Mouse (Mus musculus) hindbrain, postnatal 0 days (tissue): Measurements from ENCODE around the gene Stx2. TPM values are rescaled to one million over a fixed set of nuclear protein-coding genes. Genes with fewer than 3 reads are reported as not detected.
A peak's percentile ranks its signal among the peaks of the same experiment; 100 is the strongest.

Experiments
- ATAC-seq: fragments of 200-750 bp; cut with Nextera tagmentation; 2 replicates; pipeline ENCODE4 v1.8.0; 2017; ENCODE audit warnings: mild to moderate bottlenecking, moderate TSS enrichment, moderate library complexity
- DNase-seq: peaks from one replicate; pipeline ENCODE4 v3.0.0-alpha.2; 2015; ENCODE audit warnings: low spot score
- H3K27ac ChIP-seq: fragments of 300-500 bp; sonication (generic); 2 replicates; pipeline ENCODE4 v1.5.1; 2014; ENCODE audit warnings: mild to moderate bottlenecking
- H3K27me3 ChIP-seq: fragments of 300-500 bp; sonication (generic); 2 replicates; pipeline ENCODE4 v1.6.1; 2014; ENCODE audit warnings: low read length, mixed read lengths; ENCODE audit not compliant: insufficient read depth
- H3K36me3 ChIP-seq: fragments of 300-500 bp; sonication (generic); 2 replicates; pipeline ENCODE4 v1.6.1; 2014; ENCODE audit warnings: low read length, mixed read lengths; ENCODE audit not compliant: insufficient read depth
- H3K4me1 ChIP-seq: fragments of 300-500 bp; sonication (generic); 2 replicates; pipeline ENCODE4 v1.6.1; 2014; ENCODE audit warnings: antibody characterized with exemption, low read length, mixed read lengths; ENCODE audit not compliant: insufficient read depth
- H3K4me2 ChIP-seq: fragments of 300-500 bp; sonication (generic); 2 replicates; pipeline ENCODE4 v1.6.1; 2014; ENCODE audit warnings: low read depth, mild to moderate bottlenecking, low read length, moderate library complexity, mixed read lengths
- H3K4me3 ChIP-seq: fragments of 300-500 bp; sonication (generic); 2 replicates; pipeline ENCODE4 v1.5.1; 2014; ENCODE audit warnings: low read length
- H3K9ac ChIP-seq: fragments of 300-500 bp; sonication (generic); replicated peaks from 2 replicates; pipeline ENCODE4 v1.6.1; 2014; ENCODE audit warnings: mild to moderate bottlenecking, low read length, moderate library complexity, mixed read lengths
- H3K9me3 ChIP-seq: fragments of 300-500 bp; sonication (generic); 2 replicates; pipeline ENCODE4 v1.6.1; 2016; ENCODE audit warnings: low read length, mixed read lengths
- CTCF ChIP-seq: IDR thresholded peaks from 2 replicates; pipeline ENCODE4 v1.5.1; 2016; ENCODE audit warnings: antibody characterized with exemption, control low read depth, low read depth
- WGBS: fragments of 180-500 bp; shearing (Covaris S2); extraction: QIAGEN DNeasy Blood & Tissue Kit; methylation state at CpG from one replicate; pipeline ENCODE4 v1.1.7; 2014; 5-methylcytosine and 5-hydroxymethylcytosine counted together
- polyA plus RNA-seq: library from polyadenylated mRNA; unstranded; fragments of >200 nt; fragmentation: Nextera tagmentation; extraction: Ambion mirVana; gene quantifications from 2 replicates; pipeline ENCODE4 v1.2.1, GENCODE M21; 2015
- total RNA-seq: library from RNA; depleted of rRNA; stranded (reverse); fragments of >200 nt; gene quantifications from 2 replicates; pipeline ENCODE4 v1.2.3, GENCODE M21; 2014

The Stx2 gene
- total and polyA plus RNA-seq, 2 experiments from 2014 or later: 11.9 to 14.1 TPM

DNA sequence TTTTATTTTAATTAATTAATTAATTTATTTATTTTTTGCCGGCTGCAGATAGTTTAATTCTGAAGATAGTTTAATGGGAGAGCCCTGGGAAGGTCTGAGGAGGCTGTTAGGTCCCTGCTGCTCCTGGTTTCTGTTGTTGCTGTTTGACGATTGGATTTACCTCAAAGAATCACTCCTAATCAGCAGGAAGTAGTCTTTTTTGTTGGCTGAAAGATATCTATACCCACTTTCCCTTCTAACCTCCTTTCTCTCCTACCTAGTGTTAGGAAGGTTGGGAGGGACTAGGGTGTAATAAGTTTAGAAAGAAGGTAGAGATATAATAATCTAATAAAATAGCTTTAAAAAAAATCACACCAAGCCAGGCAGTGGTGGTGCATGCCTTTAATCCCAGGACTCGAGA is 6.6 kb upstream of the Stx2 start:
- Histone ChIP-seq H3K9me3 (no peaks in the 10 kb centered on the region), H3K27me3 (no peaks in the 10 kb centered on the region), H3K4me3 (no peak overlapping the region), H3K27ac (no peak overlapping the region), H3K4me1 (no peaks in the 10 kb centered on the region), H3K36me3 (no peaks in the 10 kb centered on the region), H3K9ac (no peak overlapping the region), H3K4me2 (no peak overlapping the region)
- no peak for ATAC-seq
- WGBS: 81% methylated on average over 3 of the region's 3 CpGs
- DNase-seq: no peak
- no peak for TF ChIP-seq CTCF

DNA sequence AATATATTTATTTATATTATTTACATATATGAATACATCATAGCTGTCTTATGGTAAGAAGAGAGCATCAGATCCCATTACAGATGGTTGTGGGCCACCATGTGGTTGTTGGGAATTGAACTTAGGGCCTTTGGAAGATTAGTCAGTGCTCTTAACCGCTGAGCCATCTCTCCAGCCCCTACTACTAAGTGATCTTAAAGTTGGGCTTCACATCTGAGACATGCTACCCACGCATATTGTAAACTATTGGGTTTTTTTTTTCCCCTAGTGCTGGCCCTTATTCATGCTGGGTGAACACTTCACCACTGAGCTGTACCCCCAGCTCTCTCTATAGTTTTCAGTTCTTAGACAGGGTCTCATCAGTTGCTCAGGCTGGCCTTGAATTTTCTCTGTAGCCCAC is 2.6 kb upstream of the Stx2 start:
- Histone ChIP-seq H3K36me3 (no peaks in the 10 kb centered on the region), H3K4me2 (no peak overlapping the region), H3K9ac (no peak overlapping the region), H3K9me3 (no peaks in the 10 kb centered on the region), H3K4me3 (no peak overlapping the region), H3K27ac (no peak overlapping the region), H3K27me3 (no peaks in the 10 kb centered on the region), H3K4me1 (peaks cover 7% of the 10 kb centered on the region; the same call in 1 of the 2 replicates)
- no peak for ATAC-seq
- DNase-seq: no peak
- TF ChIP-seq CTCF: no peak
- WGBS: 87% methylated on average over 2 of the region's 2 CpGs

DNA sequence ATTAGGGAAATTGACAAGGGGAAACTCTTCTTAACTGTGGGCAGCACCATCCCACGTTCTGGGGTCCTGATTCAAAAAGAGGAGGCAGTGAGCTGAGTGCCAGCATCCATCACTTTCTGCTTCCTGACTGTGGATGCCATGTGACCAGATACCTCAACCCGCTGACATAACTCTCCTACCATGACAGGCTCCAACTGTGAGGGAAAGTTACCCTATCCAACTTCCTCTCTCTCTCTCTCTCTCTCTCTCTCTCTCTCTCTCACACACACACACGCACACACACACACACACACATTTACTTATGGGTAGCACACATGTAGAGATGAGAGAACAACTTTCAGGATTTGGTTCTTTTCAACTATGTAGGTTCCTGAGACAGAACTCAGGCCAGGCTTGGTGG is 1.2 kb upstream of the Stx2 start:
- H3K9me3 ChIP-seq: no peaks in the 10 kb centered on the region
- DNase-seq (no peak), ATAC-seq (no peak)
- no peak overlapping the region for H3K4me3 ChIP-seq
- 79% methylated on average over 3 of the region's 3 CpGs for WGBS
- no peaks in the 10 kb centered on the region for H3K27me3 ChIP-seq
- H3K27ac ChIP-seq: no peak overlapping the region
- H3K9ac ChIP-seq: no peak overlapping the region
- peaks cover 14% of the 10 kb centered on the region for H3K4me1 ChIP-seq
- no peak overlapping the region for H3K4me2 ChIP-seq
- no peaks in the 10 kb centered on the region for H3K36me3 ChIP-seq
- no peak for TF ChIP-seq CTCF

DNA sequence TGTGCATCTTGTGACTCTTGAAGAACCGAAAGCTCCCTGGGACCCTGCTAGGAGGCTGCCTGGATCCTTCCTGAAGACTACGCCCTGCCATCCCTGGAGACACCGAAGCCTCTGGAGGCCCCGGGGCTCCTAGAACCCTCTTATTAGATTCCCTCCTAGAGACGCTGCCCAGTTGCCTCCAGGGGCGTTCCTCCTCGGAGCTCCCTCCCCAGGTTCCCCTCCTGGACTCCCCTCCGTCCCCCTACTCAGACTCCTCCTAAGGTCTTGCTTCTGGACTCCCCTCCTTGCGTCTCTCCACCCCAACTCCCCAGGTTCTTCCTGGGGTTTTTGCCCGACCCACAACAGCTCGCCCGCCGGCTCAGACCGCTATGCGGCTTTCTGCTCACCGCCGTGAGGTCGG is 366 bp downstream of the Stx2 start:
- Histone ChIP-seq H3K27ac (peak overlapping the region; percentile 60), H3K9me3 (no peaks in the 10 kb centered on the region), H3K4me2 (peak overlapping the region; percentile 90), H3K4me3 (peak overlapping the region; percentile 71), H3K36me3 (no peaks in the 10 kb centered on the region), H3K9ac (peak overlapping the region; percentile 72), H3K27me3 (no peaks in the 10 kb centered on the region), H3K4me1 (peaks cover 14% of the 10 kb centered on the region)
- DNase-seq (peak; percentile 28), ATAC-seq (no peak; the same call in 1 of the 2 replicates)
- WGBS: under 1% methylated on average over 18 of the region's 18 CpGs
- TF ChIP-seq CTCF: no peak

DNA sequence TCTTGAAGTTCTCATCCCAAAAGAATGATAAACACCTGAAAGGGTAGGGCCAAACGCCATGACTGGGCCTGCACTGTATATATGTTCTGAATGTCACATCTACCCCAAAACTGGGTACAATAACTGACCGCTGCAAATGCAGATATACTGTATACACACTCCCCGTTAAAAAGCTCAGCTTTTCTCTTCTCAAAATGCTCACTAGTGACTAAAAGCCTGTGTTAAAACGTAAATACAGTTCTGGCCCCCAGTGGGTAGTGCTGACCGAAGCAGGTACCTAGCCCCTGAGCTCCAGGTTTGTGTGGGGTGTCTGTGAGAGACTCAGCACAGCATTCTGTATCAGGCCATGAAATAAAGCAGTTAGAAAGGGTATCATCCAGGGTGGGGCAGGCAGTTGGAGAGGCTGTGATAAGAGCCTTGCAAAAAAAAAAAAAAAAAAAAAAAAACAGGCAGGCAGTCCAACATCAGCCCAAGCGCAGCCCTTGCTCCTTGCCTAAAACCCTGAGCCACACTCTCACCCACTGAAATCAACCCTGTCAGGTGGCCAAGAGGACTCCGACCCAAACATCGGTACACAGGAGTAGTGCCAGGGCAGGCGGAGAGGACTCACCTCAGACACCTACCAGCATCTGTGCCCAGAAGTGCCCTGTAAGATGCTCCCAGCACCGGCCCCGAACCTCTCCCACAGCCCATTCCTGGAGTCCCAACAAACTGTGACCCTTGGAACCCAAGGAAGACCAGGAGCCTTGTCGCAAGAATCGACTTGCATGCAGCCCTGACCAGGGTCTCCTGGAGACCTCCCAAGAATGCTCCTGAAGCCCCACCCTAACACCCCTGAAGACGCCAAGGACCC is 1.0 kb downstream of the Stx2 start:
- TF ChIP-seq CTCF: no peak
- ATAC-seq: no peak
- Histone ChIP-seq H3K36me3 (no peaks in the 10 kb centered on the region), H3K4me3 (peak overlapping the region; percentile 71), H3K9me3 (no peaks in the 10 kb centered on the region), H3K27ac (peak overlapping the region; percentile 60), H3K27me3 (no peaks in the 10 kb centered on the region), H3K4me2 (peak overlapping the region; percentile 90), H3K4me1 (peaks cover 14% of the 10 kb centered on the region), H3K9ac (peak overlapping the region; percentile 72)
- WGBS: 52% methylated on average over 14 of the region's 14 CpGs
- no peak for DNase-seq

DNA sequence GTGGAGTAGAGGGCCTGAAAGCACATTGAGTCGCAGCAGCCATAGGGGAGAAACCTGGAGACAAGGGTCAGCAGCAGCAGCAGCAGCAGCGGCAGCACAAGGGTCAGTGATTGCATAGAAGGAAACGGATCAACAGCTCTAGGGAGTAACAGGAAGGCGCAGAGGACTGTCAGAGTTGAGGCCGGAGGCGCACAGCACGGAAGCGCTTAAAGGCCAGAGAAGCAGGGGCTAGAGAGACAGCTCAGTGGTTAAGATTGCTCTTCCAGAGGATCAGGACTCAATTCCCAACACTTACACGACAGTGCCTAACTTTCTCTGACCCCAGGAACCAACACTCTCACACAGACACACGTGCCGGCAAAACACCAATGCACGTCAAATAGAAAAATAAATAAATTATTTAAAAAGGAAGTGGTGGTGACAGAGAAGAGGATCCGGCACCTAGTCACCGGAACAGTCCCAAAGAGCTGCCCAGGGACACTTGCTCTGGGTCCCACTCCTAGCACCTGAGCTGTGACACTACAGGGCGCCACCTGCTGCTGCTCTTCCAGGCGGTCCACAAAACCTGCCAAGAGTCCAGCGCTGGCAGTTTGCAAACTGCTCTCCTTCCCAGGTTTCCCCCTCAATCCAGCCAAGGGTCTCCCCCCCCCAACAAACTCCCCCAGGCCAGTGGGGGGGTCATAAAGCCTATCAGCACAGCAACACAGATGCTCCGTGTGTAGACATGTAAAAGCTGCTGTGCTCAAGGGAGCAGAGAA is 2.2 kb downstream of the Stx2 start:
- Histone ChIP-seq H3K9me3 (no peaks in the 10 kb centered on the region), H3K36me3 (no peaks in the 10 kb centered on the region), H3K9ac (no peak overlapping the region), H3K4me3 (no peak overlapping the region), H3K4me2 (no peak overlapping the region), H3K4me1 (peaks cover 14% of the 10 kb centered on the region), H3K27ac (no peak overlapping the region), H3K27me3 (no peaks in the 10 kb centered on the region)
- DNase-seq: no peak
- TF ChIP-seq CTCF: peak; percentile 22; the same call in 1 of the 2 replicates
- 74% methylated on average over 18 of the region's 18 CpGs for WGBS
- no peak for ATAC-seq
